Mouse (Mus musculus): Measurements from ENCODE around the gene Olfr822. TPM values are rescaled to one million over a fixed set of nuclear protein-coding genes. Genes with fewer than 3 reads are reported as not detected.
A peak's percentile ranks its signal among the peaks of the same experiment; 100 is the strongest.
"Not testable (repeated sequence)": the region's sequence is repeated elsewhere in the genome, so short reads cannot be mapped to it uniquely, and the experiment has no call there.

The Olfr822 gene
- polyA plus RNA-seq (2015; fragmentation: Nextera tagmentation; extraction: Ambion mirVana) = not detected in 2 replicates

- DNase-seq (ENCODE audit: low spot score) = no peak
These were observed at the start of gene Olfr822 for GRCm38 (mm10) chr10:130070910-130071309. Gene Olfr822, plus strand, starts transcription at chr10:130071210.

DNA sequence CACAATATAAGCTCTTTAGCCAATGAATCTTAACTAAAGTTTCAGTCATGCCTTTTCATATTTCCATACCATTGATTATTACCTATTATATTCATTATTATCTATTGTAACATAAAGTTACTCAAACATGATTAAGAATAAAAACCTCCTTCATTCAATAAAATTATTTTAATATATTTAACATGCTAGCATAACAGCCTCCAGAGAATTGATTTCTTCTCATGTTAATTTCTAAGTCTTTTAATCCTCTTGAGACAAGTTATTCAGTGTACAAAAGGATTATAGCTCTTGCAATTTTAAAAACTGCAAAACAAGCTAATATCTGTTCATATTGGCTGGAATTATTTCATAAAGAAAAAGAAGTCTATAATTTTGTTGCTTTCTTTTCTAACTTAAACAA, 41.0 kb upstream of the Olfr822 start, which contains the start of gene Olfr821:
Olfr821 (plus strand) TSS at position 301 of the 400 bp plus-strand sequence.
- DNase-seq (ENCODE audit: low spot score) = no peak

DNA sequence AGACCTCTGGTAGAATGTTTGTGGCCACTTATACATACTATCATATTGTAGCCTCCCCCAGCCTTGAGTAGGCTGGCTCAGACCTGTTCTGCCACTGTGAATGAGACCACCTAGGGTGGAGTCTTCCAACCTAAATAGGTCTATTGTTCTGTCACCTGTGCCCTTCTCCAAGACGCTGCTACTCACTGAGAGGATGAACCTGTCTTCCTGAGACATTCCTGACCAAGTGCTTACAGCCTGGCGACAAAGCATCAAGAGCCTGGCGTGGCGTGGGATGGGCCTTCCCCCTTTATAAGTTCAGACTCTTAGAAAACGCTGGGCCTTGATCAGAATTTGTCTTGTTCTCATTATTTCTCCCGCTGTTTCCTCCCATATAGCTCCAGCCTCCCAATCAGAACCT, 33.9 kb upstream of the Olfr822 start:
- no peak for DNase-seq (ENCODE audit: low spot score)

DNA sequence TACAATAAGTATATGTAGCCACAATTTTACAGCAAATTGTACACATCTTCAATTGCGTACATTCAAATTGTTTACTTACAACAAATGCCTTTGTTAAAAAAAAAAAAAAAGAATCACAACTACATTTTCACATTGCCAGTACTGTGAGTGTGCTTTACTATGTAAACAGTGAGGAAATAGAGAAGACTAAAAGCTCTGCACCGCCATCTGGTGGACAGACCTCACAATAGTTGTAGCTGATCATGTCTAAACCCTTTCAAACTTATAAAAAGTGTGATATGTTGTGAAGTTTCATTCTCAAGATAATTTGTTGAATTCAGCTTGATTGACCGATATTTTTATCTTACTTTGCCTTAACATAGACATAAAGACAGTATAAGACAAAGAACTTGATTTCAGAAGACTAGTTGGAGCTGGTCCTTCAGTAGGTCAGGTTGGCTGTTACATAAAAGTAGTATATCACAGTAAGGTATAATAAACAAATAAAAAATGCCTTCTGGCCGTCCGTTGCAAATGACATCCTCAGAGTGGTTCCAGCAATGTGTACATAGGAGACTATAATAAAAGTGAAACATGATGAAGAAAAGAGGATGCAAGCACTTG, 21.9 kb downstream of the Olfr822 start:
- DNase-seq (ENCODE audit: low spot score) = peak; percentile 26

DNA sequence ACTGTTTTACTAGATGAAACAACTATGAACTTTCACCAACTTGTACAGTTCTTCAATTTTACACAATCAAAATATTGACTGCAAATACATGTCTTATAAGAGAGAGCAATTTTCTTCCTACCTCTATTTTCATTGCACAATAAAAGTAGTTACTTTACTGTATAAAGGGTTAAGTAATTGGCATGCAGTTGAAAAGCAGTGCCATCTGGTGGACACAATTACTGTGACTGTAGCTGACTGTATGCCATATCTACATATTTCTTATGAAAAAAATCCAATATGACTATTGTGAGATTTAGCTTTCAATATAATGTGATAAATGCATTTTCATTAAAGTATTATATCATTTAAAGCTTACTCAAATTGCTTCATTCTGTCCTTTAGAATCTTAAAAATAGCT, 25.1 kb downstream of the Olfr822 start:
- DNase-seq (ENCODE audit: low spot score) = peak; percentile 12

GRCm38 (mm10) chr10:130115283-130115682, 44.3 kb downstream of the Olfr822 start, which contains the start of gene Olfr823:
Gene Olfr823, minus strand, starts transcription at chr10:130115383.
- not testable (repeated sequence) for DNase-seq (ENCODE audit: low spot score)

DNA sequence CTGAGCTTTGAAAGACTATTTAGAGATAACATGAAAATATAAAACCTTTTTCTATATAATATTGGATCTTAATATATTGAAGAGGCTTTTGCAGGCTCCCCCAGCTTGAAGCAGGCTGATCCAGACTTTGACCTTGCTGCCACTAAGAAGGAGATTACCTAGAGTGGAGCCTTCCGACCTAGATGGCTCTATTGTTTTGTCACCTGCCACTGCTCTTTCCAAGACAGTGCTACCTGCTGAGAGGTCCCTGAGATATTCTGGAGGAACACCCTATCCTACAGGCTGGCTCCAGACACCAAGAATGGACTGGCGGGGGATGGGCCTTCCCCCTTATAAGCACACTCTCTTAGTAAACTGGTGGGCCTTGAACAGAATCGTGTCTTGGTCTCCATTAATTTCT, 45.0 kb downstream of the Olfr822 start:
- DNase-seq (ENCODE audit: low spot score) = not testable (repeated sequence)

Other genes starting within 250 kb of the Olfr822 start
- gene Olfr812, start 225.1 kb upstream of the Olfr822 start, polyA plus RNA-seq (2015; fragmentation: Nextera tagmentation; extraction: Ambion mirVana) = not detected in 2 replicates
- not detected in 2 replicates for gene Olfr813, start 215.8 kb upstream of the Olfr822 start, polyA plus RNA-seq (2015; fragmentation: Nextera tagmentation; extraction: Ambion mirVana)
- gene Olfr814, start 191.4 kb upstream of the Olfr822 start, polyA plus RNA-seq (2015; fragmentation: Nextera tagmentation; extraction: Ambion mirVana) = not detected in 2 replicates
- not detected in 2 replicates for gene Olfr815, start 165.3 kb upstream of the Olfr822 start, polyA plus RNA-seq (2015; fragmentation: Nextera tagmentation; extraction: Ambion mirVana)
- not detected in 2 replicates for gene Olfr816, start 155.6 kb upstream of the Olfr822 start, polyA plus RNA-seq (2015; fragmentation: Nextera tagmentation; extraction: Ambion mirVana)
- not detected in 2 replicates for gene Olfr818, start 122.1 kb upstream of the Olfr822 start, polyA plus RNA-seq (2015; fragmentation: Nextera tagmentation; extraction: Ambion mirVana)
- not detected in 2 replicates for gene Olfr819, start 103.9 kb upstream of the Olfr822 start, polyA plus RNA-seq (2015; fragmentation: Nextera tagmentation; extraction: Ambion mirVana)
- not detected in 2 replicates for gene Olfr247, start 95.1 kb upstream of the Olfr822 start, polyA plus RNA-seq (2015; fragmentation: Nextera tagmentation; extraction: Ambion mirVana)
- not detected in 2 replicates for gene Gm10310, start 86.1 kb upstream of the Olfr822 start, polyA plus RNA-seq (2015; fragmentation: Nextera tagmentation; extraction: Ambion mirVana)
- not detected in 2 replicates for gene Olfr820, start 58.6 kb upstream of the Olfr822 start, polyA plus RNA-seq (2015; fragmentation: Nextera tagmentation; extraction: Ambion mirVana)
- gene Olfr821, start 40.9 kb upstream of the Olfr822 start, polyA plus RNA-seq (2015; fragmentation: Nextera tagmentation; extraction: Ambion mirVana) = not detected in 2 replicates
- gene Olfr823, start 44.2 kb downstream of the Olfr822 start, polyA plus RNA-seq (2015; fragmentation: Nextera tagmentation; extraction: Ambion mirVana) = not detected in 2 replicates
- not detected in 2 replicates for gene Olfr824, start 58.8 kb downstream of the Olfr822 start, polyA plus RNA-seq (2015; fragmentation: Nextera tagmentation; extraction: Ambion mirVana)
- not detected in 2 replicates for gene Olfr825, start 95.6 kb downstream of the Olfr822 start, polyA plus RNA-seq (2015; fragmentation: Nextera tagmentation; extraction: Ambion mirVana)
- gene Olfr826, start 113.0 kb downstream of the Olfr822 start, polyA plus RNA-seq (2015; fragmentation: Nextera tagmentation; extraction: Ambion mirVana) = not detected in 2 replicates
- gene Olfr827, start 143.2 kb downstream of the Olfr822 start, polyA plus RNA-seq (2015; fragmentation: Nextera tagmentation; extraction: Ambion mirVana) = not detected in 2 replicates
- 0.05 TPM in 2 replicates for gene Neurod4, start 209.0 kb downstream of the Olfr822 start, polyA plus RNA-seq (2015; fragmentation: Nextera tagmentation; extraction: Ambion mirVana)